Comparison of ENCODE assay signal across 9 mouse cellular contexts in genomic region chrX:6577001-6577400, GRCm38 (mm10).
DNase-seq lines count a peak whose midpoint lies in the region; ATAC-seq lines count a peak whose summit lies in the region.
"Had no signal": no experiment of that assay in that cellular context is flagged by ENCODE, and none has a peak within 500 bp of the region (broad histone marks: within the 10 kb centered on the region; RNA-seq: fewer than 3 reads in every experiment).

No protein-coding gene starts in this region.

- DNase-seq in ES-CJ7 (ENCODE audit: low read depth, low spot score) = peak; percentile 12
- DNase-seq in adrenal gland, postnatal 25 days = peak; percentile 2
- DNase-seq in heart, postnatal 14 days = peak; percentile 21 to 43
- no peak for DNase-seq in liver, embryonic 11.5 days (ENCODE audit: low spot score)
- no peak for DNase-seq in right cerebral cortex, postnatal 25 days
- DNase-seq in ovary, postnatal 14 days (ENCODE audit: low spot score) = no peak
- DNase-seq in retina, postnatal 1 day = no peak
- DNase-seq in cerebellum, adult 9-11 months = no peak

- intact Hi-C loops in heart, postnatal 14 days (cut with DNase I) = no loop called here

- 0 out of 2 replicates have a peak overlapping the region, but pooled peaks have one; percentile 1 for H3K4me2 ChIP-seq in liver, embryonic 11.5 days

- H3K9me3 ChIP-seq in liver, embryonic 11.5 days (ENCODE audit: control insufficient read depth, low read length) = no peaks in the 10 kb centered on the region

- no peak overlapping the region for H3K27ac ChIP-seq in liver, embryonic 11.5 days (ENCODE audit: low read depth, low read length)

- no peak overlapping the region for H3K4me3 ChIP-seq in liver, embryonic 11.5 days (ENCODE audit: low read depth, low read length)

- no peaks in the 10 kb centered on the region for H3K4me1 ChIP-seq in liver, embryonic 11.5 days (replicated peaks; ENCODE audit: control insufficient read depth, insufficient read depth, low read length)

- no peak for ATAC-seq in liver, embryonic 11.5 days (replicated peaks; ENCODE audit: low FRiP score)
- ATAC-seq: forebrain, embryonic 14.5 days had no signal

- H3K27me3 ChIP-seq in liver, embryonic 11.5 days (replicated peaks; ENCODE audit: control insufficient read depth, insufficient read depth, low read length) = no peaks in the 10 kb centered on the region

- H3K9ac ChIP-seq in liver, embryonic 11.5 days (ENCODE audit: low read depth, low read length) = no peak overlapping the region

- no peaks in the 10 kb centered on the region for H3K36me3 ChIP-seq in liver, embryonic 11.5 days (ENCODE audit: control insufficient read depth, insufficient read depth, low read length)

- WGBS in liver, embryonic 11.5 days = 23% methylated on average over 7 of the region's 7 CpGs

Comparison
In these comparisons a context has a peak if more than half of its experiments do, and no peak if none do; other contexts are left out.
1. DNase-seq: peak in ES-CJ7 (single experiment), adrenal gland, postnatal 25 days (single experiment) and heart, postnatal 14 days (2 of 2); none in liver, embryonic 11.5 days (single experiment), right cerebral cortex, postnatal 25 days (single experiment), ovary, postnatal 14 days (single experiment), retina, postnatal 1 day (single experiment) and cerebellum, adult 9-11 months (single experiment).